Mouse (Mus musculus): ENCODE measurements around the gene Gm20388. TPM values are rescaled to one million over a fixed set of nuclear protein-coding genes. Genes with fewer than 3 reads are reported as not detected.

The Gm20388 gene
- total RNA-seq, 1 experiment, result 27.0 TPM

GRCm38 (mm10) chr8:121079944-121080343 lies 1169.3 kb downstream of the Gm20388 start:
- TF ChIP-seq ZNF384 (IDR thresholded peaks at IDR 0.05; ENCODE audit: low read depth, low read length), result no peak
- TF ChIP-seq MAFK (IDR thresholded peaks at IDR 0.05; ENCODE audit: insufficient read depth, low read depth, low read length), result no peak
- TF ChIP-seq ZC3H11A (IDR thresholded peaks at IDR 0.05; ENCODE audit: borderline replicate concordance, low read depth, low read length), result no peak
- TF ChIP-seq CHD2 (IDR thresholded peaks at IDR 0.05; ENCODE audit: low read depth, low read length), result no peak
- no peak for TF ChIP-seq HCFC1 (IDR thresholded peaks at IDR 0.05; ENCODE audit: borderline replicate concordance, insufficient read depth, low read length)
- in situ Hi-C loops (cut with MboI; ENCODE audit: low sequenced_read_pairs in 2 of 2, unreplicated experiment in 2 of 2), result loop anchor here (5.0 to 10.0 kb wide), 2 partner anchors 37 to 255 kb away; partner anchors contain the start of gene Foxc2 (in 2 of the 2)
- H3K4me1 ChIP-seq (ENCODE audit: control insufficient read depth in 2 of 2, insufficient read depth in 2 of 2, low read length in 2 of 2, poor library complexity in 1 of 2), result peaks cover 0 to 4% of the 10 kb centered on the region in 2 experiments; a peak in 1 of 4 replicates
- no peak overlapping the region for H3K9ac ChIP-seq (ENCODE audit: insufficient read depth, low read depth, low read length, poor library complexity, severe bottlenecking)
- H3K27ac ChIP-seq (ENCODE audit: insufficient read depth, low read depth, low read length, poor library complexity, severe bottlenecking), result no peak overlapping the region
- no peak for DNase-seq (ENCODE audit: low read depth, low spot score)
- no peak overlapping the region for H3K4me3 ChIP-seq (ENCODE audit: insufficient read depth in 1 of 2, low read depth in 1 of 2, low read length in 2 of 2, poor library complexity in 1 of 2, severe bottlenecking in 1 of 2)
- H3K36me3 ChIP-seq (ENCODE audit: control insufficient read depth, insufficient read depth, low read length, poor library complexity, severe bottlenecking), result no peaks in the 10 kb centered on the region
- H3K9me3 ChIP-seq (ENCODE audit: control insufficient read depth, insufficient read depth, low read depth, low read length), result no peaks in the 10 kb centered on the region

- no peak for DNase-seq (ENCODE audit: low read depth, low spot score)
- Histone ChIP-seq H3K9ac (ENCODE audit: insufficient read depth, low read depth, low read length, poor library complexity, severe bottlenecking) (no peak overlapping the region), H3K4me3 (ENCODE audit: insufficient read depth in 1 of 2, low read depth in 1 of 2, low read length in 2 of 2, poor library complexity in 1 of 2, severe bottlenecking in 1 of 2) (no peak overlapping the region; a peak in 1 of 4 replicates), H3K4me1 (ENCODE audit: control insufficient read depth in 2 of 2, insufficient read depth in 2 of 2, low read length in 2 of 2, poor library complexity in 1 of 2) (peaks cover 0 to 4% of the 10 kb centered on the region in 2 experiments; a peak in 1 of 4 replicates), H3K9me3 (ENCODE audit: control insufficient read depth, insufficient read depth, low read depth, low read length) (no peaks in the 10 kb centered on the region), H3K36me3 (ENCODE audit: control insufficient read depth, insufficient read depth, low read length, poor library complexity, severe bottlenecking) (no peaks in the 10 kb centered on the region), H3K27ac (ENCODE audit: insufficient read depth, low read depth, low read length, poor library complexity, severe bottlenecking) (no peak overlapping the region)
- TF ChIP-seq CHD2 (IDR thresholded peaks at IDR 0.05; ENCODE audit: low read depth, low read length), result no peak
- no peak for TF ChIP-seq MAFK (IDR thresholded peaks at IDR 0.05; ENCODE audit: insufficient read depth, low read depth, low read length)
- TF ChIP-seq HCFC1 (IDR thresholded peaks at IDR 0.05; ENCODE audit: borderline replicate concordance, insufficient read depth, low read length), result no peak
- no peak for TF ChIP-seq ZC3H11A (IDR thresholded peaks at IDR 0.05; ENCODE audit: borderline replicate concordance, low read depth, low read length)
- TF ChIP-seq ZNF384 (IDR thresholded peaks at IDR 0.05; ENCODE audit: low read depth, low read length), result no peak
- in situ Hi-C loops (cut with MboI; ENCODE audit: low sequenced_read_pairs in 2 of 2, unreplicated experiment in 2 of 2), result loop anchor here (5.0 to 10.0 kb wide), 2 partner anchors 37 to 256 kb away; partner anchors contain the start of gene Foxc2 (in 2 of the 2)
Measured at GRCm38 (mm10) chr8:121080361-121081090, 1169.9 kb downstream of the Gm20388 start.

GRCm38 (mm10) chr8:121081398-121081797 lies 1170.8 kb downstream of the Gm20388 start:
- Histone ChIP-seq H3K9ac (ENCODE audit: insufficient read depth, low read depth, low read length, poor library complexity, severe bottlenecking) (no peak overlapping the region), H3K4me1 (ENCODE audit: control insufficient read depth in 2 of 2, insufficient read depth in 2 of 2, low read length in 2 of 2, poor library complexity in 1 of 2) (peaks cover 0 to 4% of the 10 kb centered on the region in 2 experiments; a peak in 1 of 4 replicates), H3K4me3 (ENCODE audit: insufficient read depth in 1 of 2, low read depth in 1 of 2, low read length in 2 of 2, poor library complexity in 1 of 2, severe bottlenecking in 1 of 2) (no peak overlapping the region), H3K9me3 (ENCODE audit: control insufficient read depth, insufficient read depth, low read depth, low read length) (no peaks in the 10 kb centered on the region), H3K27ac (ENCODE audit: insufficient read depth, low read depth, low read length, poor library complexity, severe bottlenecking) (no peak overlapping the region), H3K36me3 (ENCODE audit: control insufficient read depth, insufficient read depth, low read length, poor library complexity, severe bottlenecking) (no peaks in the 10 kb centered on the region)
- TF ChIP-seq HCFC1 (IDR thresholded peaks at IDR 0.05; ENCODE audit: borderline replicate concordance, insufficient read depth, low read length) (no peak), MAFK (IDR thresholded peaks at IDR 0.05; ENCODE audit: insufficient read depth, low read depth, low read length) (no peak), ZNF384 (IDR thresholded peaks at IDR 0.05; ENCODE audit: low read depth, low read length) (no peak), ZC3H11A (IDR thresholded peaks at IDR 0.05; ENCODE audit: borderline replicate concordance, low read depth, low read length) (no peak), CHD2 (IDR thresholded peaks at IDR 0.05; ENCODE audit: low read depth, low read length) (no peak)
- in situ Hi-C loops (cut with MboI; ENCODE audit: low sequenced_read_pairs in 2 of 2, unreplicated experiment in 2 of 2), result loop anchor here (5.0 to 10.0 kb wide), 2 partner anchors 36 to 257 kb away; partner anchors contain the start of gene Foxc2 (in 2 of the 2)
- DNase-seq (ENCODE audit: low read depth, low spot score), result no peak

- TF ChIP-seq ZNF384 (IDR thresholded peaks at IDR 0.05; ENCODE audit: low read depth, low read length) (no peak), HCFC1 (IDR thresholded peaks at IDR 0.05; ENCODE audit: borderline replicate concordance, insufficient read depth, low read length) (0 out of 2 replicates have a peak, but pooled peaks have one; percentile 20), CHD2 (IDR thresholded peaks at IDR 0.05; ENCODE audit: low read depth, low read length) (no peak), ZC3H11A (IDR thresholded peaks at IDR 0.05; ENCODE audit: borderline replicate concordance, low read depth, low read length) (no peak), MAFK (IDR thresholded peaks at IDR 0.05; ENCODE audit: insufficient read depth, low read depth, low read length) (no peak)
- Histone ChIP-seq H3K9me3 (ENCODE audit: control insufficient read depth, insufficient read depth, low read depth, low read length) (no peaks in the 10 kb centered on the region), H3K27ac (ENCODE audit: insufficient read depth, low read depth, low read length, poor library complexity, severe bottlenecking) (no peak overlapping the region), H3K4me3 (ENCODE audit: insufficient read depth in 1 of 2, low read depth in 1 of 2, low read length in 2 of 2, poor library complexity in 1 of 2, severe bottlenecking in 1 of 2) (peak overlapping the region in 1 of 2 experiments; percentile 67; a peak in 1 of 4 replicates), H3K4me1 (ENCODE audit: control insufficient read depth in 2 of 2, insufficient read depth in 2 of 2, low read length in 2 of 2, poor library complexity in 1 of 2) (peaks cover 0 to 4% of the 10 kb centered on the region in 2 experiments; a peak in 1 of 4 replicates), H3K36me3 (ENCODE audit: control insufficient read depth, insufficient read depth, low read length, poor library complexity, severe bottlenecking) (no peaks in the 10 kb centered on the region), H3K9ac (ENCODE audit: insufficient read depth, low read depth, low read length, poor library complexity, severe bottlenecking) (no peak overlapping the region)
- no peak for DNase-seq (ENCODE audit: low read depth, low spot score)
- in situ Hi-C loops (cut with MboI; ENCODE audit: low sequenced_read_pairs in 2 of 2, unreplicated experiment in 2 of 2), result loop anchor here (5.0 to 10.0 kb wide), 2 partner anchors 35 to 258 kb away; partner anchors contain the start of gene Foxc2 (in 2 of the 2)
Measured at GRCm38 (mm10) chr8:121082218-121083092, 1171.8 kb downstream of the Gm20388 start.
